Mouse (Mus musculus): ENCODE measurements at regions not wholly inside any gene's neighbourhood (a gene's known extent, or its start where the extent isn't known, plus 50 kb on each side); places are given as distances from the start of the nearest gene placed in this dataset.

DNA sequence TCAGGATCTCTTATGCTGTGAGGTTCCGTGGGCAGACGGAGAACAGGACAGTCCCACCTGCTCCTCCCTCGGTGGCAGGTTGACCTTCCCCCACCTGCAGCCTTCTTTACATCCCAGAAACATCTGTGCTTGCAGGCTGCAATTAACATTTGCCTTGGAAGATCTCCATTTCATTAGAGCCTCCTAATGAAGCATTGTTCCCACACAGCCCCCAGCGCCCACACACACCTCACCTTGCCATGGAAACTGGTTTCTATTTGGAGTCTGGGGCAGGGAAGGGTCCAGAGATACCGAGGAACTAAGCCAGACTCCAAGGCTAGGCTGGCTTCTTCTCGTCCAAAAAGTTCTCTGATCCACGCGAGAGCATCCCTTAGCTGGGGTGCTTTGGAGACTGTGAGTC lies 56.6 kb upstream of the Rpl38 start:
- Histone ChIP-seq H3K27me3 (ENCODE audit: control insufficient read depth, insufficient read depth, low read length) (no peaks in the 10 kb centered on the region), H3K4me3 (ENCODE audit: low read length) (no peak overlapping the region), H3K4me1 (ENCODE audit: control insufficient read depth, insufficient read depth, low read length) (no peaks in the 10 kb centered on the region), H3K9me3 (ENCODE audit: control insufficient read depth, low read length) (no peaks in the 10 kb centered on the region), H3K36me3 (ENCODE audit: control insufficient read depth, insufficient read depth, low read length) (no peaks in the 10 kb centered on the region), H3K9ac (ENCODE audit: low read depth, low read length) (no peak overlapping the region), H3K4me2 (replicated peaks; ENCODE audit: low read depth, low read length) (no peak overlapping the region), H3K27ac (ENCODE audit: low read depth, low read length) (no peak overlapping the region)
- ATAC-seq (ENCODE audit: low FRiP score, low TSS enrichment) = no peak
- WGBS = 75% methylated on average over 8 of the region's 8 CpGs

DNA sequence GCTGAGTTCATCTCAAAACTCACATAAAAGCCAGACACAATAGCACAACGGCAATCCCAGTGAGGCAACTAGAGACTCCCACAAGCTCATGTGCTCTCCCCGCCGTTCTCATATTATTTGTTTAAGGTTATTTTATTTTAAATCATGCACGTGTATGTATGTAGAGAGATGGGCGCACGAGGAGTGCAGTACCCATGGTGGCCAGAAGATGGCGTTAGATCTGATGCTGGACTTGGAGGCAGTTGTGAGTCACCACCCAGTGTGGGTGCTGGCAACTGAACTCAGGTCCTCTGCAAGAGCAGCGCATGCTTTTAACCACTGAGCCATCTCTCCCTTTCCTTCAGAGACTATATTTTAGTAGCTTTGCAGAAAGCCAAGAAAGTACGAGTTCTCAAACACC lies 60.3 kb upstream of the Rpl38 start:
- no peak for ATAC-seq (ENCODE audit: low FRiP score, low TSS enrichment)
- no peak overlapping the region for H3K4me3 ChIP-seq (ENCODE audit: low read length)
- no peak overlapping the region for H3K27ac ChIP-seq (ENCODE audit: low read depth, low read length)
- no peaks in the 10 kb centered on the region for H3K36me3 ChIP-seq (ENCODE audit: control insufficient read depth, insufficient read depth, low read length)
- peaks cover 5% of the 10 kb centered on the region; the same call in 1 of the 2 replicates for H3K9me3 ChIP-seq (ENCODE audit: control insufficient read depth, low read length)
- H3K27me3 ChIP-seq (ENCODE audit: control insufficient read depth, insufficient read depth, low read length) = no peaks in the 10 kb centered on the region
- no peak overlapping the region for H3K4me2 ChIP-seq (replicated peaks; ENCODE audit: low read depth, low read length)
- H3K4me1 ChIP-seq (ENCODE audit: control insufficient read depth, insufficient read depth, low read length) = no peaks in the 10 kb centered on the region
- H3K9ac ChIP-seq (ENCODE audit: low read depth, low read length) = no peak overlapping the region
- 90% methylated on average over 9 of the region's 9 CpGs for WGBS

DNA sequence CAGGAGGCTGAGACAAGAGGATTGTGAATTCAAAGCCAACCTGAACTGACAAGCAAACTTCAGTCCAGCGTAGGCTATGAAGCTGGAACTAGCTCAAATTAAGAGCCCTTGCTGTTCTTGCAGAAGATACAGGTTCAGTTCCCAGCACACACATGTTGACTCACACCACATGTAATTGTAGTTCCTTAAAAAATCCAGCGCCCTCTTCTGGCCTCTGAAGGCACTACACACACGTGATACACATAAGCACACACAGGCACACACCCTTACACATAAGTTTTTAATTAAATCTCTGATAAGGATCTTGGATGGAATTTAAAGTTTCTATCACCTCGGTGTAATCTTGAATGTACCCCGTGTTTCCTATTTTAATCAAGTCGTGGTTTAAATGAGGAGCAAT lies 65.2 kb upstream of the Rpl38 start:
- Histone ChIP-seq H3K27me3 (ENCODE audit: control insufficient read depth, insufficient read depth, low read length) (no peaks in the 10 kb centered on the region), H3K4me2 (replicated peaks; ENCODE audit: low read depth, low read length) (no peak overlapping the region), H3K9ac (ENCODE audit: low read depth, low read length) (no peak overlapping the region), H3K9me3 (ENCODE audit: control insufficient read depth, low read length) (peaks cover 6% of the 10 kb centered on the region; the same call in 1 of the 2 replicates), H3K4me1 (ENCODE audit: control insufficient read depth, insufficient read depth, low read length) (no peaks in the 10 kb centered on the region), H3K27ac (ENCODE audit: low read depth, low read length) (no peak overlapping the region), H3K36me3 (ENCODE audit: control insufficient read depth, insufficient read depth, low read length) (no peaks in the 10 kb centered on the region), H3K4me3 (ENCODE audit: low read length) (no peak overlapping the region)
- 81% methylated on average over 6 of the region's 6 CpGs for WGBS
- no peak for ATAC-seq (ENCODE audit: low FRiP score, low TSS enrichment)

DNA sequence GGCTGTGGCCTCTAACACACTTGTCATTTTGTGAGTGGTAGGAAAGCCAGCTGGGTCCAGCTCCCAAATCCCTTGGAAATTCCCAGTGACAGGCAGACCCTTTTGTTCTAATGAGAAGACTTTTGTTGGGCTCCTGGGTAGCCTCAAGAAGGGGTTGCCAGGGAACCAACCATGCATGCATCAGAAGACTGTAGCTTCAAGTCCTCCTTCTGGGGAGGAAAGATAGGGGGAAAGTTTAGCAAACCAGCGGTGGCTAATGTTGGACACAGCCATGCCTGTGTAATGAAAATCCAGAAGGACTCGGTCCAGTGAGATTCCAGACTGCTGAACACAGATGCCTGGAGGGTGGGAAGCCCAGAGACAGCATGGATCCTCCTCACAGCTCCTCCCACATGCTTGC lies 71.1 kb upstream of the Rpl38 start:
- no peak for ATAC-seq (ENCODE audit: low FRiP score, low TSS enrichment)

DNA sequence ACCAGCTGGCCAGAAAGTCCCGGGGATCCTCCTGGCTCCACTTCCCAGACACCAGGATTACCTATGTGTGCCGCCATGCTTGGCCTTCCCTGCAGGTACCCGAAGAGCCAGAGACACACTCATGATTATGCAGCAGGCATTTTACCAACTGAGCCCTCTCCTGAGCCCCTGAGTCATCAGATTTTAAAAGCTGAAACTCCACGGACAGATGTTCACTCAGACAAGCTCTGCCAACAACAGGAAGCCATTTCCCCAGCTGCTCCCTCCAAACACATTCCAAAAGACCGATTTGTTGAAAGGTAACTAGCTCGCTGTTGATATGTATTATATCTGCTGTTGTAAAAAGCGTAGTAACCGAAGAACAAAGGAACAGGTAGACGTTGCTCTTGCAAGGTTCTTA lies 75.4 kb upstream of the Rpl38 start:
- no peaks in the 10 kb centered on the region for H3K9me3 ChIP-seq (ENCODE audit: control insufficient read depth, low read length)
- H3K9ac ChIP-seq (ENCODE audit: low read depth, low read length) = no peak overlapping the region
- H3K4me3 ChIP-seq (ENCODE audit: low read length) = no peak overlapping the region
- H3K4me1 ChIP-seq (ENCODE audit: control insufficient read depth, insufficient read depth, low read length) = peaks cover 10% of the 10 kb centered on the region; the same call in 1 of the 2 replicates
- WGBS = 71% methylated on average over 9 of the region's 9 CpGs
- H3K4me2 ChIP-seq (replicated peaks; ENCODE audit: low read depth, low read length) = no peak overlapping the region
- no peak for ATAC-seq (ENCODE audit: low FRiP score, low TSS enrichment)
- H3K27ac ChIP-seq (ENCODE audit: low read depth, low read length) = no peak overlapping the region
- H3K27me3 ChIP-seq (ENCODE audit: control insufficient read depth, insufficient read depth, low read length) = no peaks in the 10 kb centered on the region
- no peaks in the 10 kb centered on the region for H3K36me3 ChIP-seq (ENCODE audit: control insufficient read depth, insufficient read depth, low read length)

More for the DNA sequence above, 71.1 kb upstream of the Rpl38 start:
- Histone ChIP-seq H3K9me3 (ENCODE audit: control insufficient read depth, low read length) (no peaks in the 10 kb centered on the region), H3K4me2 (replicated peaks; ENCODE audit: low read depth, low read length) (no peak overlapping the region), H3K4me1 (ENCODE audit: control insufficient read depth, insufficient read depth, low read length) (0 out of 2 replicates have a peak, but pooled peaks cover 3% of the 10 kb centered on the region), H3K36me3 (ENCODE audit: control insufficient read depth, insufficient read depth, low read length) (no peaks in the 10 kb centered on the region), H3K9ac (ENCODE audit: low read depth, low read length) (no peak overlapping the region), H3K27ac (ENCODE audit: low read depth, low read length) (no peak overlapping the region), H3K4me3 (ENCODE audit: low read length) (no peak overlapping the region), H3K27me3 (ENCODE audit: control insufficient read depth, insufficient read depth, low read length) (no peaks in the 10 kb centered on the region)
- WGBS = 49% methylated on average over 2 of the region's 2 CpGs

DNA sequence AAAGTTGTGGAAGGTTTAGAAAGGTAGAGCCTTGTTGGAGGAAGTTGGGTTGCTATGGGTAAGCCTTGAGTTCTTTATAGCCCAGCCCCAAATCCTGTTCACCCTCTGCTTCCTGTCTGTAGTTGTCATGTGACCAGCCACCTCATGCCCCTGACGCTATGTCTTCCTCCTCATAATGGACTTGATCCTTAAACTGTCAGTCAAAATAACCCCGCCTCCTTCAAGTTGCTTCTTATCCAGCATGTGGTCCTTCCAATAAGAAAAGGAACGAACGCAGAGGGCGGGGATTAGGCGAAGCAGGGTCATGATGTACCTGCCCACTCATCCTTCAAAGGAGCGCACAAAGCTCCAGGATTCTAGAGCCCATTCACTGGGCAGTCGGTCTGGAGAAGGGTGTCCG lies 79.8 kb upstream of the Rpl38 start:
- peaks cover 7% of the 10 kb centered on the region; the same call in 1 of the 2 replicates for H3K4me1 ChIP-seq (ENCODE audit: control insufficient read depth, insufficient read depth, low read length)
- H3K4me2 ChIP-seq (replicated peaks; ENCODE audit: low read depth, low read length) = no peak overlapping the region
- H3K9ac ChIP-seq (ENCODE audit: low read depth, low read length) = no peak overlapping the region
- H3K27ac ChIP-seq (ENCODE audit: low read depth, low read length) = no peak overlapping the region
- ATAC-seq (ENCODE audit: low FRiP score, low TSS enrichment) = no peak
- H3K9me3 ChIP-seq (ENCODE audit: control insufficient read depth, low read length) = no peaks in the 10 kb centered on the region; the same call in 1 of the 2 replicates
- 69% methylated on average over 9 of the region's 9 CpGs for WGBS
- H3K4me3 ChIP-seq (ENCODE audit: low read length) = no peak overlapping the region
- no peaks in the 10 kb centered on the region for H3K27me3 ChIP-seq (ENCODE audit: control insufficient read depth, insufficient read depth, low read length)
- H3K36me3 ChIP-seq (ENCODE audit: control insufficient read depth, insufficient read depth, low read length) = no peaks in the 10 kb centered on the region

DNA sequence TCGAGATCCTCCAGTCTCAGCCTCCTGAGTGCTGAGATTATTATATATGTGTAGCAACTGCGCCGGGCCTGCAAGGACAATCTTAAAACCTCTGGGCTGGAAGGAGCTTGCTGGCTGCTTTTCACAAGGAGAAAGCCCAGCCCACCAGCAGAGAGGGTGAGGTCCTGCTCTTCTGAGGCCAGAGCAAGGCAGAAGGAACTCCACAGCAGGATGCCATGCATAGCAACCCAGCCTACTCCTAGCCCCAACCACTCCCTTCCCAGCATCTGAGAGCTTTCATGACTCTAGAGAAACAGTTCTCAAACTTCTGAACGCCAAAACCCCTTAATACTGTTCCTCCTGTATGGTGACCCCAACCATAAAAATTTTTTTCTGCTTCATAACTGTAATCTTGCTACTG lies 80.3 kb upstream of the Rpl38 start:
- Histone ChIP-seq H3K4me3 (ENCODE audit: low read length) (no peak overlapping the region), H3K27ac (ENCODE audit: low read depth, low read length) (no peak overlapping the region), H3K27me3 (ENCODE audit: control insufficient read depth, insufficient read depth, low read length) (no peaks in the 10 kb centered on the region), H3K36me3 (ENCODE audit: control insufficient read depth, insufficient read depth, low read length) (no peaks in the 10 kb centered on the region), H3K4me2 (replicated peaks; ENCODE audit: low read depth, low read length) (no peak overlapping the region), H3K9me3 (ENCODE audit: control insufficient read depth, low read length) (no peaks in the 10 kb centered on the region; the same call in 1 of the 2 replicates), H3K4me1 (ENCODE audit: control insufficient read depth, insufficient read depth, low read length) (peaks cover 7% of the 10 kb centered on the region; the same call in 1 of the 2 replicates), H3K9ac (ENCODE audit: low read depth, low read length) (no peak overlapping the region)
- WGBS = 91% methylated on average over 4 of the region's 4 CpGs
- no peak for ATAC-seq (ENCODE audit: low FRiP score, low TSS enrichment)

DNA sequence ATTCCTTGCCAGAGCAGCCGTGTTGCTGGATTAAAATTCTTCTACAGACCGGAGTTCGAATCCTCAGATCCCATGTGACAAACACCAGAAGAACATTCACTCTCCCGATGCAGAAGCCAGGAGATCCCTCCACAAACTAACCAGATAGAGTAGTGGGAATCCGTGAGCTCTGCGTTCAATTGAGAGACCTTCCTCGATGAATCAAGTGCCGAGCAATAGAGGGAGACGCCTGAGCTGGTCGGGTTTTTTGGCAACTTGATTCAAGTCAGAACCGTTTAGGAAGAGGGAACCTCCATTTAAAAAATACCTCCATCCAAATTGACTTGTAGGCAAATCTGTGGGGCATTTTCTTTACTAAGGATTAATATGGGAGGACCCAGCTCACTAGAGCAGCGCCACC lies 81.9 kb upstream of the Rpl38 start:
- Histone ChIP-seq H3K9ac (ENCODE audit: low read depth, low read length) (no peak overlapping the region), H3K36me3 (ENCODE audit: control insufficient read depth, insufficient read depth, low read length) (no peaks in the 10 kb centered on the region), H3K4me2 (replicated peaks; ENCODE audit: low read depth, low read length) (no peak overlapping the region), H3K4me3 (ENCODE audit: low read length) (no peak overlapping the region), H3K27me3 (ENCODE audit: control insufficient read depth, insufficient read depth, low read length) (no peaks in the 10 kb centered on the region), H3K4me1 (ENCODE audit: control insufficient read depth, insufficient read depth, low read length) (peaks cover 7% of the 10 kb centered on the region; the same call in 1 of the 2 replicates), H3K27ac (ENCODE audit: low read depth, low read length) (no peak overlapping the region), H3K9me3 (ENCODE audit: control insufficient read depth, low read length) (no peaks in the 10 kb centered on the region; the same call in 1 of the 2 replicates)
- WGBS = 87% methylated on average over 12 of the region's 12 CpGs
- no peak for ATAC-seq (ENCODE audit: low FRiP score, low TSS enrichment)

DNA sequence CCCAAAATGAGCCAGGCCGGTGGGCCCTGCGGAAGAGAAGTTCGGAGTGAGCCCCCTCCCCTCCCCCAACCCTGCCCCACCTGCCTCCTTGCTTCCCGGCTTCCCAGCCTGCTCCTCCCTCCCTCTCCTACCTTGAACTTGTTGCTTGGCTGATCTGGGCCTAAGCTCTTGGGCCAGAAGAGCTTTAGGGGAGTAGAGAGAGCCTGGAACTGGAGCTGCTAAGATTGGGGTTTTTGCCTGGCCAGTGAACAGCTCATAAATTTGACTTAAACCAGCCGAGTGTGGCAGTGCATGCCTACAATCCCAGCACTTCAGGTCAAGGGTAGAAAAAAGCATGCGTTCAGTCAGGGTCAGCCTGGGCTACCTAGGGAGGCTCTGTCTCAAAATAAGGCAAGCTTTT lies 83.5 kb upstream of the Rpl38 start:
- Histone ChIP-seq H3K4me1 (ENCODE audit: control insufficient read depth, insufficient read depth, low read length) (peaks cover 7% of the 10 kb centered on the region; the same call in 1 of the 2 replicates), H3K4me2 (replicated peaks; ENCODE audit: low read depth, low read length) (no peak overlapping the region), H3K9ac (ENCODE audit: low read depth, low read length) (no peak overlapping the region), H3K9me3 (ENCODE audit: control insufficient read depth, low read length) (no peaks in the 10 kb centered on the region; the same call in 1 of the 2 replicates), H3K4me3 (ENCODE audit: low read length) (no peak overlapping the region), H3K36me3 (ENCODE audit: control insufficient read depth, insufficient read depth, low read length) (no peaks in the 10 kb centered on the region), H3K27me3 (ENCODE audit: control insufficient read depth, insufficient read depth, low read length) (no peaks in the 10 kb centered on the region), H3K27ac (ENCODE audit: low read depth, low read length) (no peak overlapping the region)
- WGBS = 40% methylated on average over 6 of the region's 6 CpGs
- peak; percentile 45 for ATAC-seq (ENCODE audit: low FRiP score, low TSS enrichment)

All from kidney, embryonic 14.5 days (tissue).